Mouse (Mus musculus): ENCODE data around the gene Pga5. TPM values are rescaled to one million over a fixed set of nuclear protein-coding genes. Genes with fewer than 3 reads are reported as not detected.

Gene Pga5
- not detected in 2 replicates for polyA plus RNA-seq (2012; rRNA removed)

DNA sequence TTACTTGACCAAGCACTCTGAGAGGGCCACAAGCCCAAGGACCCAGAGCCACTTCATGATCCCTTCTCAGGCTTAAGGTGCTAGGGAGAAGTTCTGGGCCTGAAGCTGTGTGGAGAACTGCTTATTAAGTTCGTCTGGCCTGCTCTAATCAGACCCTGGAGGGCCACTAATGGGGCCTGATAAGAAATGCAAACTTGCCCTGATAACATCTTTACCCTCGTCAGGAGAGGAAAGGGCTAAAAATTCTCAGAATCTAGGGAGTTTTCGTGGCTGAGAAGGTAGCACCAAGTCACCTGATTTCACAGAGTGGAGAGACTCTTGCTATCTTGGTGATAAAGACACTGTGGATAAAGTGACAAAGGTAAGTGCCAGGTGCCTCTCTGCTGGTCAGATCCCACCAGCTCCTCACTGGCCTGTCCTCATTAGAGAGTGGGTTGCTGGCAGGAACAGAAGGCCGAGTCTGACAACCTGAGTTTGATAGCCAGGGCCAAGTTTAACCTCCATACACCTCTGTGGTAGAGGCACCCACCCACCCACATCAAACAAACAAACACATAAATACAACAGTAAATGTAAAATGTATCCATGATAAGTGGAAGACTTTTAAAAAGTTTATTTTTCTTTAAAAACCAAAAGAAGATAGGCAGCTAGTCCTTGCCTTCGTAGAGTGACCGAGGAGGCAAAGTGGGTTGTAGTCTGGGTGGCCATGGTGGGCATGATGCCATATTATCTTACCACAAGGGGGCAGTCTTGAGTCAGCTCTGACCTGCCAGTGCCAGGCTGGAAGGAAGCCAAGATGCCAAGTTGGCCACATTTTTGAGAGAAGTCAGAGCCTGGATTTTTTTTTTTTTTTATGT is at the start of gene Pga5:
Pga5 (minus strand) TSS at position 157 of the 857 bp plus-strand sequence.
- Histone ChIP-seq H3K4me3 (replicated peaks; ENCODE audit: extremely low read depth, low read depth, low read length) (no peak within 1 kb of the TSS), H3K4me1 (ENCODE audit: control insufficient read depth, insufficient read depth, low read length) (no peaks in the 10 kb centered on the region)
- TF ChIP-seq POLR2A (IDR thresholded peaks at IDR 0.05; ENCODE audit: borderline replicate concordance, extremely low read depth, low read depth, low read length) = no peak
- peak; percentile 98 for TF ChIP-seq CTCF (IDR thresholded peaks at IDR 0.05; ENCODE audit: insufficient read depth, low read length)
- DNase-seq = peak; percentile 85
- WGBS = 21% methylated on average over 6 of the region's 6 CpGs

DNA sequence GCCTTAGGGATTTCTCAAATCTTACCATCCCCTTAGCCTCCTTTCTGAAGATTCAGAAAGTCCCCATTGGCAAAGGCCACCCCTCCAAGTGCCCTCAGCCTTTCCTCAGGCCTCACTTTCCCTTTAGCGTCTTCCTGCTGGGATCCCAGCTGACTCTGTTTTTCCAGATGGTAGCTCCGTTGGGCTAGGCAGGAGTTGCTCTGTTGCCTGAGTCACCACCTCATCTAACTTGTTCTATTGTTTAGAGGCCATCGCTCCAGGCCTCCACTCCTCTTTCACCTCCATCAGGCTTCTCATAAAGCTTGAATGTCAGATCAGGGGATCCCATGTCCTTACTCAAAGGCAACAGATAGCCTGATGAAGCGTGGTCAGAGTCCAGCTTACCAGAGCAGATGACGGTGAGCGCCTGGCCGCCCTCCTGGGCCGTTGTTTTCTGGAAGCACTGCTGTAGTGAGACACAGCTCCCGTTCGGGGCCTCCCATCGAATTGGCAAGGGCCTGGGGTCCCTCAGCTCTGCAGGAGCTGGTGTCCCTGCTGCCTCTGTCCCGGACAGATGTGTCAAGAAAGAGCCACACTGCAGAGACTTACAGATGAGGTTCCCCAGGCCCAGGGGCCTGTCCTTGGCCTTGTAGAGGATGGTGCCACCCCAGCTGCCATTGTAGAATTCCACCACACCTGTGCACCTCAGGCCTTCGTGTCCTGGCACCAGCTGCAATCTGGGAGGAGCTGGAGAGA is 46.9 kb upstream of the Pga5 start:
- Histone ChIP-seq H3K4me1 (ENCODE audit: control insufficient read depth, insufficient read depth, low read length) (no peaks in the 10 kb centered on the region; the same call in 1 of the 2 replicates), H3K4me3 (replicated peaks; ENCODE audit: extremely low read depth, low read depth, low read length) (no peak overlapping the region)
- TF ChIP-seq POLR2A (IDR thresholded peaks at IDR 0.05; ENCODE audit: borderline replicate concordance, extremely low read depth, low read depth, low read length) (no peak), CTCF (IDR thresholded peaks at IDR 0.05; ENCODE audit: insufficient read depth, low read length) (no peak)
- DNase-seq = no peak
- WGBS = 79% methylated on average over 13 of the region's 13 CpGs

DNA sequence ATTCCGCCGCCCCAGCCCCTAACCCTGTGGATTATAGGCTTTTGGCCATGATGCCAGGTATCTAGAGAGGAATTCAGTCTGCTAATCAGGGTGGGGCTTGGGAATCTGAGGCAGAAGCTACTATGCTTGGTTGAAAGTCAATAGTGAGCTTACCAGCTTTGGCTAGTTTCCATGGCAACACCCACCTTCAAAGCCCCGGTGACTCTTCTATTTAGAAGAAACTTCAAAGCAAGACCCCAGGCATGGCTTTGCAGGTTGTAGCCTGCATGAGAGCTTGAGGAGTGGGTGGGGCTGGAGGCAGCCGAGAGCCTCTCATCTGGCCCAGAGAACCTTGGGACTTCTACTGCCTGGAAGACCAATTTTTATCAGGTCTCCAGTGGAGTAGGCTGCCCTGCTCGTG is 45.8 kb upstream of the Pga5 start:
- 56% methylated on average over 5 of the region's 5 CpGs for WGBS
- TF ChIP-seq POLR2A (IDR thresholded peaks at IDR 0.05; ENCODE audit: borderline replicate concordance, extremely low read depth, low read depth, low read length) = no peak
- no peak for TF ChIP-seq CTCF (IDR thresholded peaks at IDR 0.05; ENCODE audit: insufficient read depth, low read length)
- Histone ChIP-seq H3K4me3 (replicated peaks; ENCODE audit: extremely low read depth, low read depth, low read length) (no peak overlapping the region), H3K4me1 (ENCODE audit: control insufficient read depth, insufficient read depth, low read length) (no peaks in the 10 kb centered on the region; the same call in 1 of the 2 replicates)
- no peak for DNase-seq

DNA sequence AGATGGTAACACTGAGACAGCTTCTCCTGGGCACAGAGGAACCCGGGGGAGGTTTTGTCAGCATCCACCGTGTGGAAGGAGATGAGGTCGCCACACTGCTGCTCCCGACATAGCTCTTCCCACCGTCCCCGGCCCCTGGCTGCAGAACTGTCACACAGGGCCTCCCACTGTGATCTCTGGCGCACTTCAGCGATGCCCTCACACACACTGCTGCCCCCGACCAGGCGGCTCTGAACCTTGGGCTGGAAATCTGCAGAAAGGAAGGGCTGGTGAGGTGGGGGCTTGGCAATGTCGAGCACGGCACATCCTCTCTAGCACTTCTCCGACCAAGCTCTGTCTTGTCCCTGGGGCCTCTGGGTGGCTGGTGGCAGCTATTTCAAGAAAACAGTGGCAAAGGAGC is 45.2 kb upstream of the Pga5 start:
- no peak for DNase-seq
- no peak overlapping the region for H3K4me3 ChIP-seq (replicated peaks; ENCODE audit: extremely low read depth, low read depth, low read length)
- H3K4me1 ChIP-seq (ENCODE audit: control insufficient read depth, insufficient read depth, low read length) = no peaks in the 10 kb centered on the region; the same call in 1 of the 2 replicates
- TF ChIP-seq POLR2A (IDR thresholded peaks at IDR 0.05; ENCODE audit: borderline replicate concordance, extremely low read depth, low read depth, low read length) (no peak), CTCF (IDR thresholded peaks at IDR 0.05; ENCODE audit: insufficient read depth, low read length) (no peak)
- 28% methylated on average over 13 of the region's 13 CpGs for WGBS

DNA sequence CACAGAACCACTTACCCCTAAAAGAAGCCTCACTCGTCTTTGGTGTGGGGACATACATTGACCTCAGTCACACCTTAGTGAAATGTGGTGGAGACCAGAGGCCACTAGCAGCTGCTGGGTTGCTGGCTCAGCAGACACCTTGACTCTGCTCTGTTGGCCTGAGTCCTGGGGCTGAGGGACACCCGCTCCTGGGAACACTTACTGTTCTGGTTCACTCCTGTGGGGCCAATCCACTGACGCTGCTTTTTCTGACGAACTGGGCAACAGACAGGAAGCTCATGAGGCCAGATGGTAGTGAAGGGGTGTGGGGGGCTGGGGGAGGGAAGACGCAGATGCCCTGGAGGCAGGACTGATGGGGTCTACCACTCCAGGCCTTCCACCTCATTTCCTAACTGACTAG is 43.2 kb upstream of the Pga5 start:
- no peaks in the 10 kb centered on the region; the same call in 1 of the 2 replicates for H3K4me1 ChIP-seq (ENCODE audit: control insufficient read depth, insufficient read depth, low read length)
- TF ChIP-seq CTCF (IDR thresholded peaks at IDR 0.05; ENCODE audit: insufficient read depth, low read length) = no peak
- WGBS = 52% methylated on average over 5 of the region's 5 CpGs
- DNase-seq = no peak
- no peak overlapping the region for H3K4me3 ChIP-seq (replicated peaks; ENCODE audit: extremely low read depth, low read depth, low read length)

DNA sequence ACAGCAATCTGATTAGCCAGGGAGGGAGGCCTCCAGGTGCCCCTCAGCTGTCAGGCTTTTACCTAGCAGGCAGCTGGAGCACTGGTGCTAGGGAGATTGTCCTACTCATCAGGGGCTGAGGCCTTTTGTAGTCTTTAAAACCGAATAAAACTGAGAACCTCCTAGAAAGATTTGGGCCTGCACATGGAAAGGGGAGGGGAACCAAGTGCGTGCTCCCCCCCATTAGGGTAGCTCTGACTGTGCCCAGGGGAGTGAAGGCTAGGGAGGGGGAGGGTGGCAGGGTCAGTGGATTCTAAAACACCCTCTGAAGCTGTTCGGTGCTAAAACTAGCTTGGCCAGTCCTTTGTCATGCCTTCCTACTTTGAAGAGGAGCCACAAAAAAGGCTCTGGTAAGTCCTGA is 42.7 kb upstream of the Pga5 start:
- Histone ChIP-seq H3K4me3 (replicated peaks; ENCODE audit: extremely low read depth, low read depth, low read length) (no peak overlapping the region), H3K4me1 (ENCODE audit: control insufficient read depth, insufficient read depth, low read length) (no peaks in the 10 kb centered on the region; the same call in 1 of the 2 replicates)
- no peak for DNase-seq
- TF ChIP-seq POLR2A (IDR thresholded peaks at IDR 0.05; ENCODE audit: borderline replicate concordance, extremely low read depth, low read depth, low read length) = no peak
- no peak for TF ChIP-seq CTCF (IDR thresholded peaks at IDR 0.05; ENCODE audit: insufficient read depth, low read length)
- 32% methylated on average over 3 of the region's 3 CpGs for WGBS

DNA sequence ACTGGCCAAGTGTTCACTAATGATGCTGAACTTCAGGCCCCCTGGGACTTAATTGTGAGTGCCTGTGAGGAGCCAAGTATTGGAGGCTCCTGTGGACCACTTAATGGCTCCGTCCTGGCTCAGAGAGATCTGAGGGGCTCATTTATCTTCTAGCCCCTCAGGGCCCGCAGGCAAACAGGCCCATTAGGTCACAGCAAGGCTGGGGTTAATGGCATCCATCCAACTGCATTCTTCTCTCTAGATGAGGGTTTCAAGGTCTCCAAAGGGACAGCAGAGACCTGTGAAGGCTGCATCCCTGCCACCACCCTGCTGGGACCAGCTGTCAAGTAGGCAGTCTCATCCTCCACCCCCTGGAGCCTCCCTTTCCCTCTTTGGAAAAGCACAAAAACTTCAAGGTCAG is 41.9 kb upstream of the Pga5 start:
- 79% methylated on average over 2 of the region's 2 CpGs for WGBS
- no peak for DNase-seq
- TF ChIP-seq POLR2A (IDR thresholded peaks at IDR 0.05; ENCODE audit: borderline replicate concordance, extremely low read depth, low read depth, low read length) = no peak
- Histone ChIP-seq H3K4me1 (ENCODE audit: control insufficient read depth, insufficient read depth, low read length) (no peaks in the 10 kb centered on the region; the same call in 1 of the 2 replicates), H3K4me3 (replicated peaks; ENCODE audit: extremely low read depth, low read depth, low read length) (no peak overlapping the region)

DNA sequence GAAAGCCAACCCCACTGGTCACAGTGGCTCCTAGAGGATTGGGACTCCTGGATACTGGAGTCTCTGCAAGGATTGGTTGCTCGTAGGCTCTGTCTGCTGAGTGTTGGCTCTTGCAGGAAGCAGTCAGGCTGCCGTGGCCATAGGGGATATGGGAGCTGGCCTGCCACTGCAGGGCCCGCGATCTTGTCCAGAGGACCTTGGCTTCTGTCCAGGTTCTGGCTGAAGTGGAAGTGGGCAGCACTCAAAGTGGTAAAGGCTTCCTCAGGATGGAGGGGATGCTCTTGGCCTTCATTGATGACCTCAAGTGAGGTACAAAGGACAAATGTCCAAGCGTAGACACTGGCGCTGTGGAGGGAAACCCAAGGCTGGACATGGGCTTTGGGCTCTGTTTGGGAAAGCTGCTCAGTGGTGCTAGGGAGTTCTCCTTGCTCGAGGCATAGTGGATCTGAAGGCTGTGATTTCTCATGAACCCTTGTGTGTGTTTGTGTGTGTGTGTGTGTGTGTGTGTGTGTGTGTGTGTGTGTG is 40.4 kb upstream of the Pga5 start:
- no peak for DNase-seq
- 34% methylated on average over 7 of the region's 7 CpGs for WGBS
- H3K4me3 ChIP-seq (replicated peaks; ENCODE audit: extremely low read depth, low read depth, low read length) = no peak overlapping the region
- TF ChIP-seq CTCF (IDR thresholded peaks at IDR 0.05; ENCODE audit: insufficient read depth, low read length) (no peak), POLR2A (IDR thresholded peaks at IDR 0.05; ENCODE audit: borderline replicate concordance, extremely low read depth, low read depth, low read length) (no peak)
- H3K4me1 ChIP-seq (ENCODE audit: control insufficient read depth, insufficient read depth, low read length) = no peaks in the 10 kb centered on the region; the same call in 1 of the 2 replicates

DNA sequence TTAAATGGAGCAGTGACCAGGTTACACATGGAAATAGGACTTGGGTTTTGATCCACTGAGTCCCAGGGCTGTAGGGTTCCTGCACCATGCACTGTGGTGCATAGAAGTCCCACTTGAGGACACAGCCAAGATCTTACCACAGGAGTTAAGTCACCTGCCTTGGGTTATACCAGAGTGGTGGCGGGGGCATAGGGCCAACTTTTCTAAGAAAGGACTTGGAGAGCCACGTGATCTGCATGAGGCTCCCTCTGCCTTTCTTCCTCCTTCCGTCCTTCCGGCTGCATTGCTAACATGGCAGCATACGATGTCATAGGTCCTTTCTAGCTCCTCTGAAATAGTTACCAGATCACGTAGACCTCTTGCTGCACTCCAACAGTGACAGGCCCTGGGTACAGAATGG is 37.6 kb upstream of the Pga5 start:
- TF ChIP-seq CTCF (IDR thresholded peaks at IDR 0.05; ENCODE audit: insufficient read depth, low read length) (no peak), POLR2A (IDR thresholded peaks at IDR 0.05; ENCODE audit: borderline replicate concordance, extremely low read depth, low read depth, low read length) (no peak)
- WGBS = 63% methylated on average over 6 of the region's 6 CpGs
- no peak for DNase-seq
- no peaks in the 10 kb centered on the region; the same call in 1 of the 2 replicates for H3K4me1 ChIP-seq (ENCODE audit: control insufficient read depth, insufficient read depth, low read length)
- H3K4me3 ChIP-seq (replicated peaks; ENCODE audit: extremely low read depth, low read depth, low read length) = no peak overlapping the region

Measured in lung, adult 2 months (tissue).